Mouse (Mus musculus) olfactory bulb, adult 2 months (tissue): Measurements from ENCODE around the gene Wscd2.

Experiments used
- CTCF ChIP-seq: fragments of 200-500 bp; IDR thresholded peaks from 2 replicates; pipeline ENCODE4 v1.5.1; 2012; ENCODE audit warnings: low read depth, mild to moderate bottlenecking, low read length, moderate library complexity; ENCODE audit not compliant: insufficient read depth
- POLR2A ChIP-seq: fragments of 200-500 bp; IDR thresholded peaks from 2 replicates; pipeline ENCODE4 v1.6.1; 2012; ENCODE audit warnings: mild to moderate bottlenecking, low read depth, low read length, moderate library complexity; ENCODE audit not compliant: insufficient read depth

GRCm38 (mm10) chr5:113542885-113543476, 52.8 kb downstream of the Wscd2 start:
- TF ChIP-seq CTCF (no peak), POLR2A (no peak)
